Mouse (Mus musculus): ENCODE measurements at regions not wholly inside any gene's neighbourhood (a gene's known extent, or its start where the extent isn't known, plus 50 kb on each side); places are given as distances from the start of the nearest gene placed in this dataset.

DNA sequence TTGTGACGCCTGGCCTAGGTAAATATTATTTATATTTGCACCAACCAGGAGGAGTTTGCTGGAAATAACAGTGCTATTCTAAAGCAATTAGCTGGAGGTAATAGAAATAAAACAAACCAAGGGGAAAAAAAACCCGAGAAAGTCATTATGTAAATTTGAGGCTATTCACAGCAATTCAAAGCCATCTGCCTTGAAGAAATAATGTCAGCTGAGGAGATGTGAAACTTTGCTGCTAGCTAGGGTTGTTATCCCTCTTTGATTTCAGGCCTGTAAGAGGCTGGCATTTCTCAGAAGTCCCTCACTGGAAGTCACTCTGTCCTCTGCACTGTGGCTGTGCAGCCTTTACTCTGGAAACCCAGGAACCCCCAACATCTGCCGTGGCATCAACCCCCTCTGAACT is 67.5 kb upstream of the Map1b start:
- no peak for TF ChIP-seq CTCF (IDR thresholded peaks at IDR 0.05; ENCODE audit: low read depth)
- no peak for TF ChIP-seq EP300 (IDR thresholded peaks at IDR 0.05; ENCODE audit: low read depth)
